Mouse (Mus musculus) kidney, postnatal 0 days (tissue): ENCODE measurements around the gene Ncoa7. TPM values are rescaled to one million over a fixed set of nuclear protein-coding genes. Genes with fewer than 3 reads are reported as not detected.

ENCODE experiments used
- ATAC-seq: fragments of 200-750 bp; cut with Nextera tagmentation; replicated peaks from 2 replicates; pipeline ENCODE4 v1.8.0; 2017; ENCODE audit warnings: low read depth, moderate number of reproducible peaks, moderate TSS enrichment, moderate library complexity; ENCODE audit not compliant: low FRiP score
- DNase-seq: peaks from one replicate; pipeline ENCODE4 v3.0.0-alpha.2; 2016; ENCODE audit warnings: low spot score
- H3K27ac ChIP-seq: fragments of 300-500 bp; sonication (generic); 2 replicates; pipeline ENCODE4 v1.5.1; 2014; ENCODE audit warnings: mild to moderate bottlenecking
- H3K27me3 ChIP-seq: fragments of 300-500 bp; sonication (generic); 2 replicates; pipeline ENCODE4 v1.6.1; 2014; ENCODE audit warnings: low read length, mixed read lengths; ENCODE audit not compliant: insufficient read depth
- H3K36me3 ChIP-seq: fragments of 300-500 bp; sonication (generic); 2 replicates; pipeline ENCODE4 v1.6.1; 2014; ENCODE audit warnings: low read length, mixed read lengths; ENCODE audit not compliant: insufficient read depth
- H3K4me1 ChIP-seq: fragments of 300-500 bp; sonication (generic); replicated peaks from 2 replicates; pipeline ENCODE4 v1.6.1; 2014; ENCODE audit warnings: antibody characterized with exemption, low read length, mixed read lengths; ENCODE audit not compliant: insufficient read depth
- H3K4me2 ChIP-seq: fragments of 300-500 bp; sonication (generic); 2 replicates; pipeline ENCODE4 v1.6.1; 2014; ENCODE audit warnings: mild to moderate bottlenecking, low read length, moderate library complexity, mixed read lengths
- H3K4me3 ChIP-seq: fragments of 300-500 bp; sonication (generic); replicated peaks from 2 replicates; pipeline ENCODE4 v1.5.1; 2014; ENCODE audit warnings: low read depth, low read length
- H3K9ac ChIP-seq: fragments of 300-500 bp; sonication (generic); 2 replicates; pipeline ENCODE4 v1.6.1; 2014; ENCODE audit warnings: low read depth, low read length
- H3K9me3 ChIP-seq: fragments of 300-500 bp; sonication (generic); replicated peaks from 2 replicates; pipeline ENCODE4 v1.6.1; 2016; ENCODE audit warnings: low read length, inconsistent platforms, mixed read lengths
- CTCF ChIP-seq: IDR thresholded peaks from 2 replicates; pipeline ENCODE4 v1.5.1; 2016; ENCODE audit warnings: antibody characterized with exemption, low read depth, mild to moderate bottlenecking, moderate library complexity
- WGBS: fragments of 180-500 bp; shearing (Covaris S2); extraction: QIAGEN DNeasy Blood & Tissue Kit; methylation state at CpG from one replicate; pipeline ENCODE4 v1.1.7; 2014; 5-methylcytosine and 5-hydroxymethylcytosine counted together
- polyA plus RNA-seq: library from polyadenylated mRNA; unstranded; fragments of >200 nt; fragmentation: Nextera tagmentation; extraction: Ambion mirVana; gene quantifications from 2 replicates; pipeline ENCODE4 v1.2.1, GENCODE M21; 2015

The Ncoa7 gene
- polyA plus RNA-seq, 1 experiment from 2014 or later = 19.6 TPM

DNA sequence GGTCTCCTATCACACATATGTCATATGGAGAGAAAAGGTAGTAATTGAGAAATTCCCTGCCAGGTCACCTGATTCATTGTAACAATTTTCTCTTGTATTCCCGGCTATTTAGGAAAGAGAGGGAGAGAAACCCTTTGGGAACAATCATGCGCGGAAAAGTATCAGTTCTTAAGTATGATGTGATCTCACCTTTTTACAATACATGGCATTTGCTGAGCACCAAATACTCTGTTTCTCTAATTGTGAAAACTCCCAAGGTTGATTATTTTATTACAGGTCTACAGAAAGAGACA is 184.3 kb downstream of the Ncoa7 start:
- H3K27ac ChIP-seq = peak overlapping the region; percentile 94; the same call in 1 of the 2 replicates
- peak overlapping the region; percentile 81 for H3K4me2 ChIP-seq
- peak overlapping the region; percentile 77; the same call in 1 of the 2 replicates for H3K9ac ChIP-seq
- no peaks in the 10 kb centered on the region for H3K27me3 ChIP-seq
- no peaks in the 10 kb centered on the region for H3K9me3 ChIP-seq
- H3K36me3 ChIP-seq = no peaks in the 10 kb centered on the region
- peak overlapping the region; percentile 68 for H3K4me3 ChIP-seq
- DNase-seq (no peak), ATAC-seq (no peak)
- TF ChIP-seq CTCF = no peak
- no peaks in the 10 kb centered on the region; the same call in 1 of the 2 replicates for H3K4me1 ChIP-seq
- WGBS = 40% methylated on average over 3 of the region's 3 CpGs

DNA sequence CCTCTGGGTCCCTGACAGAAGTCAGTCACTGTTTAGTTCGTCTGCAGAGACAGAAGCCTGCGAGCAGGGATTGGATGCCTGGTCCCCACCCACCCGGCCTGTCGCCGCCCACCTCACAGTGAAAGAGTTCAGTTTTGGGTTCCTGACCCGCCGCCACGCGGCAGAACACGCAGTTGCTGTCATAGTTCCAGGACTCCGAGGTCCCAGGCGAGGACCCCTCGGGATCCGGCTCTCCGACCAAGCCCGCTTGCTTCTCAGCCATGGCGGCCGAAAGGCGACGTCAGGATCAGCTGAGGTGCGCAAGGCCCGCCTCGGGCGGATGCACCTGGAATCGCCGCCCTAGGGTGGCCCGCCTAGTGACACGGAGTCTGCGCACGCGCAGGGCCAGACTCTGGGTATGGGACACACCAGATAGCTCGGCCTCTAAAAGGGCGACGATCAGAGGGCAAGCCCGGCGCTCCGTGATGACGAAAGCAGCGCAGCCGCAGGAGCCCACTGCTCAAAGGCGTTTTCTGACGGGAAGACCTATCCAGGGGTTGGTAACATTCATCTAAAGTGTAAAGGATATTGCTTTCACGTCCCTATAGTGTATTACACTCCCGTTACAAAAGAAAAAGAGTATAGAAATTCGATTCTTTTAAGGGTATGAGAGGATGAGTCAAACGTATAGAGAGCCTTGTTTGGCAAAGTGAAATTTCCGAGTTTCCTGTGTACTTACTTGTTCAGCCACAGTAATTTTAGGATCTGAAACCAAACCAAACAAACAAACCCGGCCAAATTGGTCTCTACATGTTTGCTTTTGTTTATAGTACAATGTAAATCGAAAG is 184.8 kb downstream of the Ncoa7 start:
- Histone ChIP-seq H3K4me2 (peak overlapping the region; percentile 81), H3K36me3 (no peaks in the 10 kb centered on the region), H3K9me3 (no peaks in the 10 kb centered on the region), H3K27ac (peak overlapping the region; percentile 94), H3K9ac (peak overlapping the region; percentile 77), H3K27me3 (no peaks in the 10 kb centered on the region), H3K4me1 (no peaks in the 10 kb centered on the region; the same call in 1 of the 2 replicates), H3K4me3 (peak overlapping the region; percentile 68)
- TF ChIP-seq CTCF = peak; percentile 52
- WGBS = 1% methylated on average over 49 of the region's 49 CpGs
- ATAC-seq (peak; percentile 100), DNase-seq (peak; percentile 98)

DNA sequence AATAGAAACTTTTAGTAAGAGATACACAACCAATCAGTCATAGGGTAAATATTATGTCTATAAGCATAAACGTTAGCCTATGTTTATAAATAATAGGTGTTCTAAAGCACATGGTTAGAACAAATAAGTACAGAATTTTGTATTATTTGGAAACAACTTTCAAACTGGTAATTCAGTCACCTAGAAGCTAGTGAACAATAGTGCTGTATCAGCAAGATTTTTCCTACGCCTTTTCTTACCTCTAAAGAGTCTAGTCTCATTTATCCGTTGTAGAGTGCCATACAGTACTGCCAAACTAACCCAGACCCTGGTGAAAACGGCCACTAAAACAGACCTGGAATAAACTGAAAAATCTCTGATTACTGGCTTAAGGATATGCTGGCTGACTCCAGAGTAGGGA is 190.1 kb downstream of the Ncoa7 start:
- Histone ChIP-seq H3K9ac (no peak overlapping the region), H3K4me3 (no peak overlapping the region), H3K4me1 (no peaks in the 10 kb centered on the region; the same call in 1 of the 2 replicates), H3K4me2 (no peak overlapping the region), H3K27ac (no peak overlapping the region), H3K36me3 (peaks cover 2% of the 10 kb centered on the region; the same call in 1 of the 2 replicates), H3K27me3 (no peaks in the 10 kb centered on the region), H3K9me3 (no peaks in the 10 kb centered on the region)
- 90% methylated on average over 4 of the region's 4 CpGs for WGBS
- ATAC-seq = no peak
- TF ChIP-seq CTCF = no peak
- no peak for DNase-seq

DNA sequence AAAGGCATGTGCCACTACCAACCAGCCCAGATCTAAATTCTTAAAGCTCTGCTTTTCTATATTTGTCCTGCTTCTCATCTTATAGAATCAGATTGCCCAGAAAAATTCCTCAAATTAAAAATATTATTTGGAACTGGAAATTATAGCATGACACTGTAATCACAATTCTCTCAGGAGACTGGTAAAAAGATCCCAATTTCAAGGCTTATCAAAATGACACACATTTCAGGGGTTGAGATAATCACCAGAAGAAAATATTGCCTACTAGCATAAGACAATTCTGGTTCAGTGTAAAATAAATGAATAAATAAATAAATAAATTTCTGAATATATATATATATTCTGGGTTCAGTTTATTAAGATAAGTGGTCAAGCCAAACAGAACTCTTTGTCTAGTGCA is 193.5 kb downstream of the Ncoa7 start:
- no peaks in the 10 kb centered on the region for H3K9me3 ChIP-seq
- H3K9ac ChIP-seq = no peak overlapping the region
- TF ChIP-seq CTCF = no peak
- H3K27ac ChIP-seq = no peak overlapping the region
- H3K4me2 ChIP-seq = no peak overlapping the region
- H3K4me3 ChIP-seq = no peak overlapping the region
- ATAC-seq (no peak), DNase-seq (no peak)
- H3K27me3 ChIP-seq = no peaks in the 10 kb centered on the region
- no peaks in the 10 kb centered on the region for H3K4me1 ChIP-seq
- peaks cover 4% of the 10 kb centered on the region; the same call in 1 of the 2 replicates for H3K36me3 ChIP-seq

DNA sequence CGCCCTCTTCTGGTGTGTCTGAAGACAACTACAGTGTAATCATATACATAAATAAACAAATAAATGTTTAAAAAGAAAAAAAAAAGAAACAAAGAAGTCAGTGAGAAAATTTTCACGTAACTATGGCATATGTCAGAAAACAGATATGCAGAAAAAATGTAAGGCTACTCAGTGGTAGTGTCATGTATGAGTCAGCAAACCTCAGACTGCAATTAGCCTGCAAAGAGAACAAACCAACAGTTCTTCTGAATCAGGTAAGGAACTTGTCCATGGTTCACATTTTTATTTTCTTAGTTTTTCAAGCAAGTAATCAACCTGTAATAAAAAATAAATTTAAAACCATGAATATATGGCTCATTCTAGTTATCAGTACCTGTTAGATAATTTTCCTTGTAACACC is 195.0 kb downstream of the Ncoa7 start:
- Histone ChIP-seq H3K27me3 (no peaks in the 10 kb centered on the region), H3K4me2 (no peak overlapping the region), H3K4me1 (no peaks in the 10 kb centered on the region), H3K27ac (no peak overlapping the region), H3K9ac (no peak overlapping the region), H3K36me3 (peaks cover 4% of the 10 kb centered on the region; the same call in 1 of the 2 replicates), H3K9me3 (no peaks in the 10 kb centered on the region), H3K4me3 (no peak overlapping the region)
- 71% methylated on average over 2 of the region's 2 CpGs for WGBS
- DNase-seq (no peak), ATAC-seq (no peak)
- no peak for TF ChIP-seq CTCF

DNA sequence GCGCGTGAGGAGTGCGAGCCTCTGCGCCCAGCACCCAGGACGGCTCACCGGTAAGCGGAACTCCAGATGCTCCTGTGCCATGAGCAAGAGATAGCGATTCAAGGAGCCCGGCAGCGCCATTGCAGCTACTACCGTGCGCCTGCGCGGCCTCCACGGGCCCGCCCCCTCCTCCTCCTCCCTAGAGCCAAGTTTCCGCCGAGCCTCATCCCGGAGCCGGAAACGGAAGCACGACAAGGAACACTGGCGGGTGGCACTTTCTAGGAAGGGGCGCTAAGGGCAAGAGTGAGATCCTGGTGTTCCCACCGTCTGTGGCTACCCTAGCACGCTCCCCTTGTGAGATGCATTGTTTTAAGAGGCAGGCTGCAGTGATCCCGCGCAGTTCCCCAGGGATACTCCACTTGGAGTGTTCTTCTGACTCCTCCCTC is 202.6 kb downstream of the Ncoa7 start, which contains the start of gene Trmt11:
Gene Trmt11 (minus strand): TSS at position 208 of the 425 bp plus-strand sequence.
- Histone ChIP-seq H3K27ac (peak within 1 kb of the TSS; percentile 86), H3K9me3 (no peaks in the 10 kb centered on the region), H3K27me3 (no peaks in the 10 kb centered on the region), H3K4me3 (peak within 1 kb of the TSS; percentile 92), H3K9ac (peak within 1 kb of the TSS; percentile 83), H3K36me3 (0 out of 2 replicates have a peak, but pooled peaks cover 13% of the 10 kb centered on the region), H3K4me2 (peak within 1 kb of the TSS; percentile 84), H3K4me1 (0 out of 2 replicates have a peak, but pooled peaks cover 4% of the 10 kb centered on the region)
- peak; percentile 96 for DNase-seq
- ATAC-seq = peak; percentile 96
- no peak for TF ChIP-seq CTCF
- WGBS = under 1% methylated on average over 27 of the region's 28 CpGs
